Mouse (Mus musculus) layer of hippocampus, adult 8-10 months (tissue): ENCODE results near the gene Prph2. TPM values are rescaled to one million over a fixed set of nuclear protein-coding genes. Genes with fewer than 3 reads are reported as not detected.

Experiments
- DNase-seq, 2 experiments: peaks; one replicate each; pipeline ENCODE4 v3.0.0; 2022; ENCODE audit warnings: low spot score in 2 of 2
- total RNA-seq, 4 experiments: library from RNA; stranded (reverse); gene quantifications; 2 replicates each; pipeline ENCODE4 v1.2.4; 2022

Prph2 gene
- not detected for total RNA-seq

GRCm38 (mm10) chr17:46910186-46910585 lies at the start of gene Prph2:
Prph2 (plus strand) TSS chr17:46910459.
- DNase-seq: no peak

GRCm38 (mm10) chr17:46864566-46865195 lies 45.6 kb upstream of the Prph2 start:
- no peak for DNase-seq

- DNase-seq: no peak
Measured at GRCm38 (mm10) chr17:46866836-46867235, 43.4 kb upstream of the Prph2 start.

GRCm38 (mm10) chr17:46870204-46870798 lies 40.0 kb upstream of the Prph2 start:
- no peak for DNase-seq

DNA sequence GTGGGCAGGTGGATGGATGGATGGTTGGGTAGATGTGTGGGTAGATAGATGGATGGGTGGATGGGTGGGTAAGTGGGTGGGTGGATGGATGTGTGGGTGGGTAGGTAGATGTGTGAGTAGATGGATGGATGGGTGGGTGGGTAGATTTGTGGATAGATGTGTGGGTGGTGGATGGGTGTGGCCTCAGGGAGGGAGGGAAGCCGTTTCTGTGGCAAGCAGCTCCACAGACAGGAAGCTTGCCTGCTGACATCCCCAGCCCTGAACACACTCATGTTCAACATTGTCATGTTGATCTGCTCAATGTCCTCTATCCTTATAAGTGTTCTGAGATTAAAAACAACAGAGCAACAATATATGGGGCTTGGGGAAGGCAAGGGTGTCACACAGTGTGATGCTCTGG lies 39.3 kb upstream of the Prph2 start:
- no peak for DNase-seq

DNA sequence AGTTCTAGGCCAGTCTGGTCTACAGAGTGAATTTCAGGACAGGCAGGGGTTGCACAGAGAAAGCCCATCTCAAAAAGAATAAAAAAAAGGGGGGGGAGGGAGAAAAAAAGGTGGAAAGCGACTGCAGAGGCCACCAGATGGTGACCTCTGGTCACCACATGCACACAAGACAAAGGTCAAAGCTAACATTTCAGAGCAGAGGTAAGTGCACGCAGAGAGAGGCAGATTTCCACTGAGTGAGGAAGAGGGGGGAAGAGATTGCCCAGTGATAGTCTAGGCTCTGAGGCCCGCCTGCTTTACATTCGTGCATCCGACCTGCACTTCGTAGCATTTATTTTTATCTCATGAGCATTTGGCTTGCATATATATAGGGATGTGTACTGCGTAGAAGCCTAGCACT lies 37.5 kb upstream of the Prph2 start:
- no peak for DNase-seq

DNA sequence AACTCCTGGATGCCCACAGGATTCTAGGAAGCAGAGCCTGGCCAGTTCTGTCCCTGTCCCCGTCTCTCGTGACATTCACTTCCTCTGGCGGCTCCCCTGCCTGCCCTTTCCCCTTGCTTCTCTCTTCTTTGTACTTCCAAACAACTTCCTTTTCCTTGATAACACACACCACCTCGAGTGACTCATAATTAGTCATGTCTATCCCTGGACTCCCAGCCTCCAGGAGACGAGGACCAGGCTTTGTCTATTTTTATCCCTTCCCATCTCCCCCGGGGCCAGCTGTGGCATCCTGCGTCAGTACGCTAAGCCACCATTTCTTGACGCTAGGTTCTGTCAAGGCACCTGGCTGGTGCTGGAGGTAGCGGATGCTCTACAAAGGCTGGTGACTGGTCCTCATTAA lies 36.1 kb upstream of the Prph2 start:
- DNase-seq: no peak

DNA sequence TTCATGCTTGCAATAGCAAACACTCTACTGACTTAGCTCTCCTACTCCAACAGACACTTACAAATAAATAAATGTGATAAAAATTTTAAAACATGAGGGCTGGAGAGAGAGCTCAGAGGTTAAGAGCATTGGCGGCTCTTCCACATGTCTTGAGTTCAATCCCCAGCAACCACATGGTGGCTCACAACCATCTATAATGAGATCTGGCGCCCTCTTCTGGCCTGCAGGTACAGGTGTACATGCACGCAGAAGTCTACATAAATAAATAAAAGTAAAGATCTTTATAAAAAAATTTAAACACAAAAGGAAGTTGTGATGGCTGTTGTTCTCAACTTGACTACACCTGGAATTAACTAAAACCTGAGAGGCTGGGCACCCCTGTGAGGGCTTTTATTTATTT lies 34.6 kb upstream of the Prph2 start:
- DNase-seq: no peak

DNA sequence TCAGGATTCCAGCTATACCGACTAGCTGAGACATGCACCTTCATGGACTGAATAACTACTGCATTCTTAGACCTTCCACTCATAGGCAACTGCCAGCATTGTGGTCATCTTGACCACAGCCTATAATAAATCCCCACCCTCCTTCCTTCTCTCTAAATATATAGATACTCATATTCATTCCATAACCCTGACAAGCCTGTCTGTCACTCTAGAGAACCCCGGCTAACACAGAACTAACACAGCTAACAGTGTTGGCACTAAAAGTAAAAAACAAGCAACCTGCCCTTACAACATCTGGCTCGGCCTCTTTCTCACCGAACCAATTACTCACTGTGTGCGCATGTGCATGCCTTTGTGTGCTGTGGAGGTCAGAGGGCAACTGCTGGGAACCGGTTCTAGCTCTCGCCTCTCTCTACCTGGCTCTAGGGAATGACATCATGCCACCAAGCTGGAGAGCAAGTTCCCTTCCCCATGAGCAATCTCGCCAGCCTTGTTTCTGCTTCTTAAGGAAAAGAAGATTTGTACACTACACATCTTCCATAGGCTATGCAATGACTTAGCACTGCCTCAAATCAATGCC lies 33.8 kb upstream of the Prph2 start:
- DNase-seq: no peak

GRCm38 (mm10) chr17:46877061-46877460 lies 33.2 kb upstream of the Prph2 start:
- DNase-seq: no peak

DNA sequence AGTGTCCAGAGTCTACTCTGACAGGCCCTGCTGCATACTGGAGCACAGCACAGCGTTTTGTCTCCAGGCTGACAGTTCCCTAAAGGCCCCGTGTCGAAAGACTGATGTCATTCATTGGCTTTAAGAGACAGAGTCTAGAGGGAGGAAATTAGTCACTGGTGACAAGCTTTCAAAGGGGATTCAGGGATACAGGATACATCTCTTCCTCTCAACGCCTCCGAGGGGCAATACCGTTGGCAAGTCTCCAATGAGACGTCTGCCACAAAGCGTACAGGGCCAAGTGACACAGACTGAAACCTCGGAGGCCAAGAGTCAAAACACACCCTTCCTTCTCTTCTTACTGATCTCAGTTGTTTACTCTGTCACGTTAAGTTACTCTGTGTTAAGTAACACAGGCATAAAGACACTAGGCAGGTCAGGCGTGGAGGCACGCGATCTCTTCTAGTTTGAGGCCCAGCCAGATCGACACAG lies 30.4 kb upstream of the Prph2 start:
- DNase-seq: no peak

DNA sequence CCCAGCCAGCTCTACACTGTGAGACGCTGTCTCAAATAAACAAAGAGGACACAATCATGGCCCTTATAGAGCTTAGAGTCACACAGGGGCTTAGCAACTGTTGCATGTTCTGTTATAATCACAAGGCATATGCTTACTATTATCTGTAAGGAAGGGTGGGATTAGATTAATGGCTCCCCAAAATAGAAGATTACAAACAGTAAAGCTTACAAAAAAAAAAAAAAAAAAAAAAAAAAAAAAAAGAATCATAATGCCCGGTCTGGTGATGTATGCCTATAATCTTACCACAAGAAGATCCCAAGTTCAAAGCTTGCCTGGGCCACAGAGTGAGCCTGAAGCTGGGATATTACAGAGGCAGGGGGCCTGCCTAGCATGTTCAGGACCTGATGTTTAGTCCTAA lies 29.9 kb upstream of the Prph2 start:
- no peak for DNase-seq

DNA sequence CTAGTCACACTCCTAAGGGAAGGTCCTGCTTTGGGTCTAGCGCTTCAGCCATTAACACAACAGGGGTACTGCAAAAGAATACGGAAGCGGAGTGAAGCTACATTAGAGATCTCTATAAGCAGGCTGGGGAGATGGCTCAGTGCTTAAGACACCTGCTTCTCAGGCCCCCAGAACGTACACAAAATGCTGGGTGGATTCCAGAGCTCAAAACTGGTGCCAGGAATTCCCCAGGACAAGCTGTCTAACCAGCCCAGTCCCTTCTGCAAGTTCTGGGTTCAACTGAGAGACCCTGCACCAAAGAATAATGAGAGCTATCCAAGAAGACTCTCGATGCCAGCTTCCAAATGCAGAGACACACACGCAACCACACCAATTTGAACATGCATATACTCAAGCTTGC lies 28.5 kb upstream of the Prph2 start:
- no peak for DNase-seq

- DNase-seq: no peak
Measured at GRCm38 (mm10) chr17:46883107-46883506, 27.2 kb upstream of the Prph2 start.

- no peak for DNase-seq
Measured at GRCm38 (mm10) chr17:46884766-46885165, 25.5 kb upstream of the Prph2 start.

DNA sequence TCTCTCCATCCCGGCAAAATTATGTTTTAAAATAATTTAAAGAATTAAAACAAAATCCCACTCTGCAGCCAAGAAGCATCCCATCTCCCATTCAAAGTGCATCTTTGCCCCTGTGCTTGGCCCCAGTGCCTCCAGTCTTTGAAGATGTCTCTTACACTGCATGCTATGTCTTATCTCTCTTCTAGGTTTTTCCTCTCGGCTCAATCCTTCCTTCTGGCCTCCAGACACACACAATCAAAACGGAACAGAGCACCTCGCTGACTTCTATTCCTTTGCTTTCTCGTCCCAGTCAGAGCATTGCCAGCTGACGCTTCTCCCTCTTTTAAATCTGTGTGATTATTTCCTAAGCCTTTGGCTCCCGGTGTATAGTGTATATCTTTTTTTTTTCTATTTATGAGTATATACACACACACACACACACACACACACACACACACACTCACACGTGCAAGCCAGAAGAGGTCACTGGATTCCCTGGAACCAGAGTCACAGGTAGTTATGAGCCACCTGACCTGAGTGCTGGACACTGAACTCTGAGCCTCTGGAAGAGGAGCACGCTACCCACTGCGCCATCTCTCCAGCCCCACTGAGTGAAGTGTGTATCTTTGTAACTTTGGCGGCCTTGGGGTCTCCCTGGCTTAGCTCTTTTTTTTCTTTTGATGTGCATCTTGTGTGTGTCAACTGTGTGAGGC lies 24.9 kb upstream of the Prph2 start:
- DNase-seq: no peak

- DNase-seq: no peak
Measured at GRCm38 (mm10) chr17:46885910-46886643, 24.2 kb upstream of the Prph2 start.

DNA sequence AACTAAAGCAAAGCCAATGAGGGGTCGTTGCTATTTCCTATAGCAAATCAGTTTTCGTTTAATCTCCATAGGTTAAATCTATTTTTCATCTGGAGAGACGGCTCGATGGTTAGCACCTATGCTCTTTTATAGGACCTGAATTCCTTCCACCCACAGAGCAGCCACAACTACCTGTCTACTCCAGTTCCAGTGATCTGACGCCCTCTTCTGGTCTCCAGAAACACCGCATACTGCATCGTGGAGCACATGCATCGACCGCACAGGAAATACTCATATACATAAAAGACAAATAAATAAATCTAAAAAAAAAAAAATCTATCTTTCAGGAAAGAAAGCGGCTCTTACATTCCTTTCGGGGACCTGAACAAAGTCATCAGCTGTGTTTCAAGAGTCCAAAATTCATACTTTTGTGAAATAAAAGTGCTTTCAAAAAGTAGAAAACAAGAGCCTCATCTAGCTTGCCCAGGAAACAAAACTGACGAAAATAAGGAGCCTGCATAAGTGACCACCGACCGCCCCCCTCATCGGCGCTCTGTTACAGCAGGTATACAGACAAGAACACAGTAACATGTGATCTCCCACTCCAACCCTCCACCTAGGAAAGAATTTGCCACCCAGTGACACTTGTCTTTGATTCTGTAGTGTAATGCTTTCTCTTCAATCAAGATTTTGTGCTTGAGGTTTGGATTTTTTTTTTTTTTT lies 21.6 kb upstream of the Prph2 start:
- DNase-seq: peak in 1 of 2 experiments; percentile 51

- DNase-seq: peak; percentile 64 to 65
Measured at GRCm38 (mm10) chr17:46889450-46890084, 20.7 kb upstream of the Prph2 start.

GRCm38 (mm10) chr17:46890116-46890815 lies 20.0 kb upstream of the Prph2 start, which contains the start of gene Tbcc:
Tbcc (plus strand) TSS chr17:46890684.
- peak; percentile 95 to 97 for DNase-seq
